Mouse (Mus musculus): ENCODE results near the gene Grrp1.

Grrp1 gene

GRCm38 (mm10) chr4:134268102-134268655 lies 14.3 kb upstream of the Grrp1 start:
- no peak for DNase-seq

GRCm38 (mm10) chr4:134265860-134266585 lies 12.1 kb upstream of the Grrp1 start:
- DNase-seq = no peak

- DNase-seq = peak; percentile 42 to 68
Observed at GRCm38 (mm10) chr4:134263191-134263590, 9.3 kb upstream of the Grrp1 start.

- no peak for DNase-seq
Observed at GRCm38 (mm10) chr4:134258354-134258753, 4.4 kb upstream of the Grrp1 start.

- no peak for DNase-seq
Observed at GRCm38 (mm10) chr4:134257198-134258009, 3.5 kb upstream of the Grrp1 start.

- DNase-seq = no peak
Observed at GRCm38 (mm10) chr4:134256407-134257197, 2.7 kb upstream of the Grrp1 start.

GRCm38 (mm10) chr4:134255854-134256253 lies 1.9 kb upstream of the Grrp1 start:
- no peak for DNase-seq

GRCm38 (mm10) chr4:134254835-134255234 lies 929 bp upstream of the Grrp1 start:
- DNase-seq = no peak

- DNase-seq = no peak
Observed at GRCm38 (mm10) chr4:134252911-134253721, 790 bp downstream of the Grrp1 start.

- DNase-seq = no peak
Observed at GRCm38 (mm10) chr4:134252131-134252910, 1.6 kb downstream of the Grrp1 start.

GRCm38 (mm10) chr4:134251241-134252130 lies 2.4 kb downstream of the Grrp1 start:
- peak; percentile 52 to 58 for DNase-seq

- DNase-seq = no peak
Observed at GRCm38 (mm10) chr4:134250930-134251240, 3.0 kb downstream of the Grrp1 start.

- DNase-seq = no peak
Observed at GRCm38 (mm10) chr4:134250116-134250929, 3.6 kb downstream of the Grrp1 start.

- DNase-seq = peak; percentile 74 to 84
Observed at GRCm38 (mm10) chr4:134249651-134250050, 4.3 kb downstream of the Grrp1 start.

- DNase-seq = peak; percentile 26 to 45
Observed at GRCm38 (mm10) chr4:134246719-134247258, 7.1 kb downstream of the Grrp1 start, which contains the start of gene Gm30191. Gm30191 (plus strand) TSS chr4:134246935.

- no peak for DNase-seq
Observed at GRCm38 (mm10) chr4:134246256-134246655, 7.7 kb downstream of the Grrp1 start.

- DNase-seq = peak; percentile 96 to 98
Observed at GRCm38 (mm10) chr4:134245148-134245843, 8.6 kb downstream of the Grrp1 start, which contains the start of gene Zfp593. Zfp593 (minus strand) TSS chr4:134245592.

All from cerebellum, postnatal 25 days (tissue).